Mouse (Mus musculus): ENCODE measurements around the gene Spag5.

GRCm38 (mm10) chr11:78327634-78328511 is 26.5 kb downstream of the Spag5 start, which contains the start of gene Pigs:
- TF ChIP-seq POLR2A (IDR thresholded peaks at IDR 0.05; ENCODE audit: borderline replicate concordance, extremely low read depth, low read depth, low read length) (peak; percentile 74), CTCF (IDR thresholded peaks at IDR 0.05; ENCODE audit: insufficient read depth, low read length) (no peak)

Data from lung, adult 2 months (tissue).